Mouse (Mus musculus): Measurements from ENCODE around the gene Slc16a13. TPM values are rescaled to one million over a fixed set of nuclear protein-coding genes. Genes with fewer than 3 reads are reported as not detected.
"Not testable (repeated sequence)": the region's sequence is repeated elsewhere in the genome, so short reads cannot be mapped to it uniquely, and the experiment has no call there.

Gene Slc16a13
- polyA plus RNA-seq, 1 experiment from 2014 or later: 16.9 TPM

DNA sequence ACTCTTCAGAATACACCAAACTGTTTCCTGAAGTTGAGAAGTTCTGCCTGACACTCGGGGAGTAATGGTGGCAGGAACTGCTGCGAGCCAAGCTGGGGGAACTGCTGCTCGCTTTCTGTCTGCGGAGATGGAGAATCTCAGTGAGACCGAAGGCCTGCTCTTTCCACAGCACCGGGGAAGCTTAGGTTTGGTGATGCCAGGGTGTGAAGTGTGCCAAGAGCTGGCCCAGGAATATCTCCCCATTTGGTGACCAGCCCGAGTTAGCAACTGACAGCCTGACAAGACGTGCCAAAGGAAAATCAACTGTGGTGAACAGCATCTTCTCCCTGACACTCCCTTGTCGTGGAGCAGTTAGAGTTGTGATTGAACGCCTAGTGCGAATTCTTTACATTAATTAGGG, 42.6 kb downstream of the Slc16a13 start:
- ATAC-seq (ENCODE audit: insufficient read depth, low FRiP score, low TSS enrichment) (no peak), DNase-seq (ENCODE audit: low spot score) (no peak)
- Histone ChIP-seq H3K4me1 (ENCODE audit: control insufficient read depth, insufficient read depth, low read length) (no peaks in the 10 kb centered on the region), H3K27me3 (ENCODE audit: control insufficient read depth, insufficient read depth, low read length) (no peaks in the 10 kb centered on the region), H3K9ac (ENCODE audit: low read length) (no peak overlapping the region), H3K4me2 (ENCODE audit: low read depth) (no peak overlapping the region), H3K4me3 (ENCODE audit: low read depth, low read length) (no peak overlapping the region), H3K9me3 (ENCODE audit: control insufficient read depth, low read length) (no peaks in the 10 kb centered on the region), H3K36me3 (ENCODE audit: control insufficient read depth, insufficient read depth, low read length) (no peaks in the 10 kb centered on the region), H3K27ac (ENCODE audit: low read depth, low read length) (no peak overlapping the region)
- WGBS: 86% methylated on average over 11 of the region's 11 CpGs

DNA sequence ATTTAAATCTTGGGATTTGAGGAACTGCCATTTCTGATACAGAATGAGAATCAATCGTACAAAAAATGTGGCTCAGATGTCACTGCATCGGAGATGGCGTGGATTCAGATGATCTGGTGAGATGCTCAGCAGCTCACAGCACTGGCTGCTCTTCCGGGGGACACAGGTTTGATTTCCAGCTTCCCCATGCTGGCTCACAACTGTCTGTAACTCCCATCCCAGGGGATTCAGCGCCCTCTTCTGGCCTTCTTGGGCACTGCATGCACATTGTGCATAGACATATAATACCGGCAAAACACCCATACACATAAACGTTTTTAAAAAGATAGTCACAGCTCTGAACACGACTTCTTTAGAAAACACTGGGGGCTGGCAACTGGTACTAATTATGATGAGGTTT, 43.2 kb downstream of the Slc16a13 start:
- H3K27me3 ChIP-seq (ENCODE audit: control insufficient read depth, insufficient read depth, low read length): no peaks in the 10 kb centered on the region
- no peak for DNase-seq (ENCODE audit: low spot score)
- no peak for ATAC-seq (ENCODE audit: insufficient read depth, low FRiP score, low TSS enrichment)
- no peak overlapping the region for H3K9ac ChIP-seq (ENCODE audit: low read length)
- no peak overlapping the region for H3K4me3 ChIP-seq (ENCODE audit: low read depth, low read length)
- no peaks in the 10 kb centered on the region for H3K36me3 ChIP-seq (ENCODE audit: control insufficient read depth, insufficient read depth, low read length)
- H3K27ac ChIP-seq (ENCODE audit: low read depth, low read length): no peak overlapping the region
- H3K4me1 ChIP-seq (ENCODE audit: control insufficient read depth, insufficient read depth, low read length): no peaks in the 10 kb centered on the region
- H3K9me3 ChIP-seq (ENCODE audit: control insufficient read depth, low read length): no peaks in the 10 kb centered on the region
- no peak overlapping the region for H3K4me2 ChIP-seq (ENCODE audit: low read depth)
- WGBS: 74% methylated on average over 8 of the region's 8 CpGs

GRCm38 (mm10) chr11:70174491-70174890, 46.4 kb downstream of the Slc16a13 start:
- H3K4me3 ChIP-seq (ENCODE audit: low read depth, low read length): no peak overlapping the region
- ATAC-seq (ENCODE audit: insufficient read depth, low FRiP score, low TSS enrichment): no peak
- H3K27ac ChIP-seq (ENCODE audit: low read depth, low read length): no peak overlapping the region
- H3K9ac ChIP-seq (ENCODE audit: low read length): no peak overlapping the region
- H3K4me2 ChIP-seq (ENCODE audit: low read depth): no peak overlapping the region
- no peaks in the 10 kb centered on the region for H3K36me3 ChIP-seq (ENCODE audit: control insufficient read depth, insufficient read depth, low read length)
- no peaks in the 10 kb centered on the region for H3K27me3 ChIP-seq (ENCODE audit: control insufficient read depth, insufficient read depth, low read length)
- WGBS: 80% methylated on average over 4 of the region's 4 CpGs
- no peak for DNase-seq (ENCODE audit: low spot score)
- no peaks in the 10 kb centered on the region for H3K9me3 ChIP-seq (ENCODE audit: control insufficient read depth, low read length)
- H3K4me1 ChIP-seq (ENCODE audit: control insufficient read depth, insufficient read depth, low read length): no peaks in the 10 kb centered on the region

DNA sequence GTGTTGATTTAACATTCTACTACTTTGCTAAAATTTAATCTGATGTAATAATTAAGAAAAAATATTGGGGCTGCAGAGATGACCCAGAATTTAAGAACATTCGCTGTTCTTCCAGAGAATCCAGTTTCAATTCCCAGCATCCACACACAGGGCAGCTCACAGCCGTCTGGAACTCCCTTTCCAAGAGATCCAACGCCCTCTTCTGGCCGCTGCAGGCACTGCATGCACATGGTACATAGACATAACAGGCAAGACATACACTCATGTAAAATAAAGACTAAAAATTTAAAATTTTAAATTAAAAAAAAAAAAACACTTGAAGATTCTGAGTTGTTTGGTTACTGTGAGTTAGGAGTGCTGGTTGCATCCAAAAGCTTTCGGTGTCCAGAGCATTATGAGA, 48.6 kb downstream of the Slc16a13 start:
- Histone ChIP-seq H3K9me3 (ENCODE audit: control insufficient read depth, low read length) (no peaks in the 10 kb centered on the region), H3K4me2 (ENCODE audit: low read depth) (no peak overlapping the region), H3K4me1 (ENCODE audit: control insufficient read depth, insufficient read depth, low read length) (no peaks in the 10 kb centered on the region), H3K27ac (ENCODE audit: low read depth, low read length) (no peak overlapping the region), H3K4me3 (ENCODE audit: low read depth, low read length) (no peak overlapping the region), H3K9ac (ENCODE audit: low read length) (no peak overlapping the region), H3K27me3 (ENCODE audit: control insufficient read depth, insufficient read depth, low read length) (no peaks in the 10 kb centered on the region), H3K36me3 (ENCODE audit: control insufficient read depth, insufficient read depth, low read length) (no peaks in the 10 kb centered on the region)
- 59% methylated on average over 5 of the region's 5 CpGs for WGBS
- ATAC-seq (ENCODE audit: insufficient read depth, low FRiP score, low TSS enrichment) (no peak), DNase-seq (ENCODE audit: low spot score) (no peak)

DNA sequence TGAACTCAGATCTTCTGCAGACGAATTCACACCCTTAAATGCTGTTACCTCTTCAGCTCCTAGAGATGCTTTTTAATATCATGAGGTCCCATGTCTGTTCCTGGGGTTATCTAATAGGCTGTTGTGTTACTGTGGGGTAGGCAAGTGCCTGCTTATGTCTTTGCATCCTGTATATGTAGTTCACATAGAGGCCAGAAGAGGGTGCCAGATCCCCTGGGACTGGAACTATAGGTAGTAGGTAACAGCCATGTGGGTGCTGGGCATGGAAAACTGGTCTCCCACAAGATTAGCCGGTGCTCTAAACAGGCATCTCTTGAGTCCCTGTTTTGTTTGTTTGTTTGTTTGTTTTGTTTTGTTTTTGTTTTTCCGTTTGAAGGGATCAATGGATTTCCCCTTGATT, 49.0 kb downstream of the Slc16a13 start:
- Histone ChIP-seq H3K27ac (ENCODE audit: low read depth, low read length) (no peak overlapping the region), H3K9ac (ENCODE audit: low read length) (no peak overlapping the region), H3K4me2 (ENCODE audit: low read depth) (no peak overlapping the region), H3K27me3 (ENCODE audit: control insufficient read depth, insufficient read depth, low read length) (no peaks in the 10 kb centered on the region), H3K4me3 (ENCODE audit: low read depth, low read length) (no peak overlapping the region), H3K36me3 (ENCODE audit: control insufficient read depth, insufficient read depth, low read length) (no peaks in the 10 kb centered on the region), H3K9me3 (ENCODE audit: control insufficient read depth, low read length) (no peaks in the 10 kb centered on the region), H3K4me1 (ENCODE audit: control insufficient read depth, insufficient read depth, low read length) (no peaks in the 10 kb centered on the region)
- ATAC-seq (ENCODE audit: insufficient read depth, low FRiP score, low TSS enrichment): no peak
- DNase-seq (ENCODE audit: low spot score): no peak
- WGBS: 56% methylated on average over 3 of the region's 3 CpGs

GRCm38 (mm10) chr11:70171181-70171580, 49.7 kb downstream of the Slc16a13 start:
- ATAC-seq (ENCODE audit: insufficient read depth, low FRiP score, low TSS enrichment) (no peak), DNase-seq (ENCODE audit: low spot score) (no peak)
- Histone ChIP-seq H3K4me2 (ENCODE audit: low read depth) (no peak overlapping the region), H3K9me3 (ENCODE audit: control insufficient read depth, low read length) (no peaks in the 10 kb centered on the region), H3K36me3 (ENCODE audit: control insufficient read depth, insufficient read depth, low read length) (no peaks in the 10 kb centered on the region), H3K27ac (ENCODE audit: low read depth, low read length) (no peak overlapping the region), H3K4me3 (ENCODE audit: low read depth, low read length) (no peak overlapping the region), H3K27me3 (ENCODE audit: control insufficient read depth, insufficient read depth, low read length) (no peaks in the 10 kb centered on the region), H3K4me1 (ENCODE audit: control insufficient read depth, insufficient read depth, low read length) (no peaks in the 10 kb centered on the region), H3K9ac (ENCODE audit: low read length) (no peak overlapping the region)
- 79% methylated on average over 7 of the region's 7 CpGs for WGBS

GRCm38 (mm10) chr11:70170291-70170690, 50.6 kb downstream of the Slc16a13 start:
- no peaks in the 10 kb centered on the region for H3K36me3 ChIP-seq (ENCODE audit: control insufficient read depth, insufficient read depth, low read length)

DNA sequence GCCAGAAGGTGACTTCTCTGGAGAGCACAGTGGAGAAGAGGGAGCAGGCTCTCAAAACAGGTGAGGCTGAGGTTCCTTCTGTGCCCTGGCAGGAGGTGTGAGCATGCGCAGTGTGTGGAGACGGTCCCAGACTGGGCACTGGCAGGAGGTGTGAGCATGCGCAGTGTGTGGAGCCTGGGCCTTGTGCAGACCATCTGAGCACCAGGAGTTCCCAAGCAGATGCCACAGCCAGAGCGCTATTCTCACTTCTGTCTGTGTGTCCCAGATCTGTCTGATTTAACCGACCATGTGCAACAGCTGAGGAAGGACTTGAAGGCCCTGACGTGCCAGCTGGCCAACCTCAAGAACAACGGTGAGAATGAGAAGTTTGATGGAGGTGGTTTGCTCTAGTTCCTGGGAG, 51.4 kb downstream of the Slc16a13 start:
- not testable (repeated sequence) for H3K27ac ChIP-seq (ENCODE audit: low read depth, low read length); H3K9me3 ChIP-seq (ENCODE audit: control insufficient read depth, low read length); H3K4me3 ChIP-seq (ENCODE audit: low read depth, low read length); H3K4me2 ChIP-seq (ENCODE audit: low read depth); H3K9ac ChIP-seq (ENCODE audit: low read length); DNase-seq (ENCODE audit: low spot score); H3K4me1 ChIP-seq (ENCODE audit: control insufficient read depth, insufficient read depth, low read length); H3K36me3 ChIP-seq (ENCODE audit: control insufficient read depth, insufficient read depth, low read length); ATAC-seq (ENCODE audit: insufficient read depth, low FRiP score, low TSS enrichment); H3K27me3 ChIP-seq (ENCODE audit: control insufficient read depth, insufficient read depth, low read length)
- 86% methylated on average over 7 of the region's 7 CpGs for WGBS

More at GRCm38 (mm10) chr11:70170291-70170690, 50.6 kb downstream of the Slc16a13 start:
- Histone ChIP-seq H3K4me3 (ENCODE audit: low read depth, low read length) (no peak overlapping the region), H3K9me3 (ENCODE audit: control insufficient read depth, low read length) (no peaks in the 10 kb centered on the region), H3K27ac (ENCODE audit: low read depth, low read length) (no peak overlapping the region), H3K4me2 (ENCODE audit: low read depth) (no peak overlapping the region), H3K27me3 (ENCODE audit: control insufficient read depth, insufficient read depth, low read length) (no peaks in the 10 kb centered on the region), H3K4me1 (ENCODE audit: control insufficient read depth, insufficient read depth, low read length) (no peaks in the 10 kb centered on the region), H3K9ac (ENCODE audit: low read length) (no peak overlapping the region)
- no peak for ATAC-seq (ENCODE audit: insufficient read depth, low FRiP score, low TSS enrichment)
- DNase-seq (ENCODE audit: low spot score): no peak
- WGBS: 84% methylated on average over 7 of the region's 7 CpGs

DNA sequence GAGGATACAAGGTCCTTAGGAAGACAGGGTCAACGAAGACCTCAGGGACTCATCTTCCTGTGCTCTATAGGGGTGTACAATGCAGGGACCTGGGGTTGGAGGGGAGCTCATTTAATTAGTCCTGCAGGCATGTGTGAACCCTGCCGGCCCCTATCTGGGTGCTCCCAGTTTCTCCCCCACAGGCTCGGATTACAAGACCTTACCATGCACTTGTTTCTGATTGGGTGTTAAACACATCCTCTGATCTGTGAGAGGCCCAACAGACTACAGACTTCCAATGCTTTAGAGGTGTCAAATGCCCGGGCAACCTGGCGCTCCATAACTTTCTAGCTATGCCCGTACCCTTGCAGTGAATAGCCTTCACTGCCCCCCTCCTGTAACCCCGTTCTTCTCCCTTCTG, 52.7 kb downstream of the Slc16a13 start:
- no peaks in the 10 kb centered on the region for H3K27me3 ChIP-seq (ENCODE audit: control insufficient read depth, insufficient read depth, low read length)
- WGBS: 64% methylated on average over 7 of the region's 7 CpGs
- ATAC-seq (ENCODE audit: insufficient read depth, low FRiP score, low TSS enrichment): no peak

More for the DNA sequence above, 52.7 kb downstream of the Slc16a13 start:
- Histone ChIP-seq H3K4me1 (ENCODE audit: control insufficient read depth, insufficient read depth, low read length) (no peaks in the 10 kb centered on the region), H3K4me2 (ENCODE audit: low read depth) (no peak overlapping the region), H3K9me3 (ENCODE audit: control insufficient read depth, low read length) (no peaks in the 10 kb centered on the region), H3K27ac (ENCODE audit: low read depth, low read length) (no peak overlapping the region), H3K9ac (ENCODE audit: low read length) (no peak overlapping the region), H3K36me3 (ENCODE audit: control insufficient read depth, insufficient read depth, low read length) (no peaks in the 10 kb centered on the region), H3K4me3 (ENCODE audit: low read depth, low read length) (no peak overlapping the region)
- no peak for DNase-seq (ENCODE audit: low spot score)
